Mouse (Mus musculus): Measurements from ENCODE around the gene Sfrp5.

DNA sequence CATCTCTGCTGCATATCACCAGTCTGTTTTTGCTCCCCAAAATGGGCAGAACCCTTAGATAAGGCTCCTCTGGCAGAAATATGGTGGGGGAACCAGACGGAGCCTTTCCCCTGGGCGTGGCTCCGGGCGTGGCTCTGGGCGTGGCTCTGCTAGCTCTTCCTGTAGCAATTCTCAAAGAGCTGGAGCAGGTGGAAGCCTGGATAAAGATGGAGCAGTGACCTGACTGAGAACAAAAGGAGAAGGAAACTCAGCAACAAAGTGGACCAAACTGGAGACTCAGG, 28.2 kb upstream of the Sfrp5 start:
- no peak for TF ChIP-seq CTCF (IDR thresholded peaks at IDR 0.05)
- no peak for TF ChIP-seq EP300 (IDR thresholded peaks at IDR 0.05)
